Mouse (Mus musculus): ENCODE measurements around the gene Ces2g. TPM values are rescaled to one million over a fixed set of nuclear protein-coding genes. Genes with fewer than 3 reads are reported as not detected.

Gene Ces2g
- polyA plus RNA-seq, 1 experiment from 2014 or later, result 14.3 TPM

DNA sequence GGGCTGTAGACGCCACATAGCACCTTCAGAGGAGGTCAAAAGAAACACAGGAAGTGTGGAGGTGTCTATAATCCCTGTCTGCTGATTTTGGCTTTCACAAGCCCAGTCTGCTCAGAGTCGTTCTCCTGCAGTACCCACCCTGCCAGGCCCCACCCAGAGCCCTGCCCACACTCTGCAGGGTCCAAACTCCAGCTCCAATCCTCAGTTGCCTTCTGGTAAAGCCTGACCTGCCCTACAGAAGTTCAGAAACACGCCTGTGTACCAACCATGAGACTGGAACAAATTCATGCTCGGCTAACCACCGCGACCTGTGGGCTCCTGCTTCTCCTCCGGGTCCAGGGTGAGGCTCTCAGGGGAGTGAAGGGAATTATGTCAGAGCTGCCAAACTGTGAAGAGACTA, 39.1 kb downstream of the Ces2g start, which contains the start of gene Ces2h:
Gene Ces2h, plus strand, starts transcription at position 268 of the 400 bp plus-strand sequence.
- no peaks in the 10 kb centered on the region for H3K4me1 ChIP-seq
- H3K4me3 ChIP-seq, result no peak within 1 kb of the TSS
- 76% methylated on average over 7 of the region's 7 CpGs for WGBS
- H3K9me3 ChIP-seq, result no peaks in the 10 kb centered on the region
- no peak within 1 kb of the TSS for H3K27ac ChIP-seq
- no peaks in the 10 kb centered on the region for H3K36me3 ChIP-seq
- no peak for ATAC-seq (ENCODE audit: insufficient number of reproducible peaks, low FRiP score, low TSS enrichment, low read depth)
- no peak within 1 kb of the TSS for H3K4me2 ChIP-seq
- H3K27me3 ChIP-seq, result no peaks in the 10 kb centered on the region
- H3K9ac ChIP-seq, result no peak within 1 kb of the TSS

DNA sequence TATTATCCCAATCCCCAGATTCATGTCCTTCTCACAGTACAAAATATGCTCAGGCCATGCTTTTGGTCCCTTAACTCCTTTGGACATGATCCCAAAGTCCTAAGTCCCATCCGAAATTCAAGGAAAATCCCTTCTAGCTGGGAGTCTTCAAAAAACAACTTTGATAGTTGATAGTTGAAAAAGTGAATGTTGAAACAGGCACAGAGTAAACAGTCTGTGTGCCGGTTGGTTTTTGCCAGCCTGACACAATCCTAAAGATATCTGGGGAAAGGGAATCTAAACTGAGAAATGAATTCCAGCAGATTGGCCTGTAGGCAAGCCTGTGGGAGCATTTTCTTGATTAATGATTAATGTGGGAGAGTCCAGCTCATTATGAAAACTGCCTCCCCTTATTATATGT, 48.5 kb downstream of the Ces2g start:
- WGBS, result 87% methylated on average over 2 of the region's 2 CpGs

DNA sequence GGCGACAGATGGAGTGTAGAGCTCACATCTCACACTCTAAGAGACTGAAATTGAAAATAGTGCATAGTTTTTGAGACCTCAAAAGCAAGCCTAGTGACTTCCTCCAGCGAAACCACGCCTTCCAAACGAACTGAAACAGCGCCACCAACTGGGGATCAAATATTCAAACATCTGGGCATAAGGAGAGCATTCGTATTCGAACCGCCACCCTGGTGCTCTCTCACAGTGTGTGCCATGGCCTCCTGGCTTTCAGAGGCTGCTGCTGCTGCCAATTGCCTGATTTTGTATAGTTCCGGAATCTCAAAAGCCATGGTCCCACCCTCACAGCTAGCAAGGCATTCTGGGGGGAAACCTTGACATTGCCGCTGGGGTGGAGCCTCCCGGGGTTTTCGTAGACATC, 49.6 kb downstream of the Ces2g start:
- no peak overlapping the region for H3K27ac ChIP-seq
- WGBS, result 78% methylated on average over 12 of the region's 12 CpGs
- no peaks in the 10 kb centered on the region for H3K36me3 ChIP-seq
- no peaks in the 10 kb centered on the region for H3K9me3 ChIP-seq
- no peaks in the 10 kb centered on the region for H3K27me3 ChIP-seq
- ATAC-seq (ENCODE audit: insufficient number of reproducible peaks, low FRiP score, low TSS enrichment, low read depth), result no peak
- no peaks in the 10 kb centered on the region for H3K4me1 ChIP-seq
- no peak overlapping the region for H3K4me2 ChIP-seq
- H3K4me3 ChIP-seq, result no peak overlapping the region
- H3K9ac ChIP-seq, result no peak overlapping the region

More for the DNA sequence above, 48.5 kb downstream of the Ces2g start:
- Histone ChIP-seq H3K27ac (no peak overlapping the region), H3K4me1 (no peaks in the 10 kb centered on the region), H3K4me2 (no peak overlapping the region), H3K9ac (no peak overlapping the region), H3K27me3 (no peaks in the 10 kb centered on the region), H3K9me3 (no peaks in the 10 kb centered on the region), H3K36me3 (no peaks in the 10 kb centered on the region), H3K4me3 (no peak overlapping the region)
- ATAC-seq (ENCODE audit: insufficient number of reproducible peaks, low FRiP score, low TSS enrichment, low read depth), result no peak

DNA sequence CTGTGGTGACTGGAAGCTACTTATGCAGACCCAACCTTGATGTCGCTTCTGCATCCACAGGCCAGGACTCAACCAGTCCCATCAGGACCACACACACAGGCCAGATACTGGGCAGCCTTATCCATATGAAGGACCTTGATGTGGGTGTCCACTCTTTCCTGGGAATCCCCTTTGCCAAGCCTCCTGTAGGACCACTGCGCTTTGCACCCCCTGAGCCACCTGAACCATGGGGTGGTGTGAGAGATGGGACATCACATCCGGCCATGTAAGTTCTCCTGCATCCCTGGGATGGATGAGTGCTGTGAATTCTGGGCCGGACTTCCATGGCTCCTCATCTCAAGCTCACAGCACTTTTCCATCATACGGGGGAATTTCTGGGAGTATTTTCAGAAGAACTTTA, 52.9 kb downstream of the Ces2g start:
- no peak for ATAC-seq (ENCODE audit: insufficient number of reproducible peaks, low FRiP score, low TSS enrichment, low read depth)
- Histone ChIP-seq H3K27ac (no peak overlapping the region), H3K9ac (no peak overlapping the region), H3K4me2 (no peak overlapping the region), H3K27me3 (no peaks in the 10 kb centered on the region), H3K36me3 (no peaks in the 10 kb centered on the region), H3K9me3 (no peaks in the 10 kb centered on the region), H3K4me3 (no peak overlapping the region), H3K4me1 (no peaks in the 10 kb centered on the region)
- WGBS, result 89% methylated on average over 5 of the region's 5 CpGs

Other genes starting within 250 kb of the Ces2g start
- gene Ces2a, start 227.7 kb upstream of the Ces2g start, polyA plus RNA-seq (2015; fragmentation: Nextera tagmentation; extraction: Ambion mirVana), result not detected in 2 replicates
- gene Ces2b, start 130.1 kb upstream of the Ces2g start, polyA plus RNA-seq (2015; fragmentation: Nextera tagmentation; extraction: Ambion mirVana), result 0.19 and 0.31 TPM in 2 replicates
- gene Ces2c, start 114.7 kb upstream of the Ces2g start, polyA plus RNA-seq (2015; fragmentation: Nextera tagmentation; extraction: Ambion mirVana), result not detected in 2 replicates
- 0.70 and 1.1 TPM in 2 replicates for gene Ces2e, start 35.5 kb upstream of the Ces2g start, polyA plus RNA-seq (2015; fragmentation: Nextera tagmentation; extraction: Ambion mirVana)
- 0.52 and 1.0 TPM in 2 replicates for gene Ces2f, start 14.4 kb upstream of the Ces2g start, polyA plus RNA-seq (2015; fragmentation: Nextera tagmentation; extraction: Ambion mirVana)
- gene Ces2h, start 39.1 kb downstream of the Ces2g start, polyA plus RNA-seq (2015; fragmentation: Nextera tagmentation; extraction: Ambion mirVana), result not detected in 2 replicates
- not detected in 2 replicates for gene Ces3a, start 86.9 kb downstream of the Ces2g start, polyA plus RNA-seq (2015; fragmentation: Nextera tagmentation; extraction: Ambion mirVana)
- not detected in 2 replicates for gene Ces3b, start 122.0 kb downstream of the Ces2g start, polyA plus RNA-seq (2015; fragmentation: Nextera tagmentation; extraction: Ambion mirVana)
- gene Ces4a, start 170.1 kb downstream of the Ces2g start, polyA plus RNA-seq (2015; fragmentation: Nextera tagmentation; extraction: Ambion mirVana), result not detected in 2 replicates
- gene Cbfb, start 209.0 kb downstream of the Ces2g start, polyA plus RNA-seq (2015; fragmentation: Nextera tagmentation; extraction: Ambion mirVana), result 77.3 and 89.0 TPM in 2 replicates

All from limb, embryonic 15.5 days (tissue).